Mouse (Mus musculus): ENCODE data around the gene Apobec2. TPM values are rescaled to one million over a fixed set of nuclear protein-coding genes. Genes with fewer than 3 reads are reported as not detected.

Apobec2 gene
- polyA plus RNA-seq, 1 experiment: 122 TPM

GRCm38 (mm10) chr17:48451753-48452444 is 19.2 kb upstream of the Apobec2 start:
- H3K36me3 ChIP-seq (ENCODE audit: control insufficient read depth, insufficient read depth): no peaks in the 10 kb centered on the region
- no peak overlapping the region for H3K4me3 ChIP-seq
- H3K79me2 ChIP-seq (ENCODE audit: control insufficient read depth, insufficient read depth): no peaks in the 10 kb centered on the region
- no peak for TF ChIP-seq POLR2A (IDR thresholded peaks at IDR 0.05; ENCODE audit: insufficient read length, low read depth)
- TF ChIP-seq MAX (IDR thresholded peaks at IDR 0.05; ENCODE audit: low read depth): no peak
- TF ChIP-seq E2F4 (IDR thresholded peaks at IDR 0.05; ENCODE audit: insufficient read depth): no peak
- no peak for TF ChIP-seq POLR2AphosphoS2 (IDR thresholded peaks at IDR 0.05; ENCODE audit: insufficient read length, low read depth)
- no peak for TF ChIP-seq SRF (IDR thresholded peaks at IDR 0.05; ENCODE audit: control insufficient read depth, insufficient read length, low read depth)
- no peak for TF ChIP-seq USF1 (IDR thresholded peaks at IDR 0.05; ENCODE audit: low read depth)
- TF ChIP-seq CEBPB (IDR thresholded peaks at IDR 0.05; ENCODE audit: insufficient read depth, poor library complexity, severe bottlenecking): no peak
- no peak for TF ChIP-seq MYOD1 (IDR thresholded peaks at IDR 0.05; ENCODE audit: control insufficient read depth in 1 of 3, insufficient read length in 2 of 3, low read depth in 2 of 3)
- TF ChIP-seq REST (IDR thresholded peaks at IDR 0.05; ENCODE audit: insufficient read depth, insufficient read length): no peak
- no peak for TF ChIP-seq TCF3 (IDR thresholded peaks at IDR 0.05; ENCODE audit: insufficient read length, low read depth)
- no peak for TF ChIP-seq MYOG (IDR thresholded peaks at IDR 0.05; ENCODE audit: control insufficient read depth in 1 of 3, insufficient read depth in 1 of 3, insufficient read length in 2 of 3, low read depth in 2 of 3)
- TF ChIP-seq TCF12 (IDR thresholded peaks at IDR 0.05; ENCODE audit: insufficient read depth, poor library complexity, severe bottlenecking): no peak
- no peak overlapping the region for H3ac ChIP-seq (ENCODE audit: control insufficient read depth, insufficient read length)
- H3K27me3 ChIP-seq (ENCODE audit: control insufficient read depth, insufficient read depth, insufficient read length): no peaks in the 10 kb centered on the region
- no peak overlapping the region for H3K4me2 ChIP-seq (ENCODE audit: low read depth)

- Histone ChIP-seq H3K4me3 (no peak within 1 kb of the TSS), H3ac (ENCODE audit: control insufficient read depth, insufficient read length) (no peak within 1 kb of the TSS), H3K36me3 (ENCODE audit: control insufficient read depth, insufficient read depth) (no peaks in the 10 kb centered on the region), H3K79me2 (ENCODE audit: control insufficient read depth, insufficient read depth) (no peaks in the 10 kb centered on the region), H3K4me2 (ENCODE audit: low read depth) (no peak within 1 kb of the TSS), H3K27me3 (ENCODE audit: control insufficient read depth, insufficient read depth, insufficient read length) (no peaks in the 10 kb centered on the region)
- TF ChIP-seq USF1 (IDR thresholded peaks at IDR 0.05; ENCODE audit: low read depth) (no peak), POLR2AphosphoS2 (IDR thresholded peaks at IDR 0.05; ENCODE audit: insufficient read length, low read depth) (no peak), POLR2A (IDR thresholded peaks at IDR 0.05; ENCODE audit: insufficient read length, low read depth) (no peak), SRF (IDR thresholded peaks at IDR 0.05; ENCODE audit: control insufficient read depth, insufficient read length, low read depth) (no peak), MYOD1 (IDR thresholded peaks at IDR 0.05; ENCODE audit: control insufficient read depth in 1 of 3, insufficient read length in 2 of 3, low read depth in 2 of 3) (no peak), E2F4 (IDR thresholded peaks at IDR 0.05; ENCODE audit: insufficient read depth) (no peak), MAX (IDR thresholded peaks at IDR 0.05; ENCODE audit: low read depth) (no peak), TCF3 (IDR thresholded peaks at IDR 0.05; ENCODE audit: insufficient read length, low read depth) (no peak), MYOG (IDR thresholded peaks at IDR 0.05; ENCODE audit: control insufficient read depth in 1 of 3, insufficient read depth in 1 of 3, insufficient read length in 2 of 3, low read depth in 2 of 3) (no peak), TCF12 (IDR thresholded peaks at IDR 0.05; ENCODE audit: insufficient read depth, poor library complexity, severe bottlenecking) (no peak), CEBPB (IDR thresholded peaks at IDR 0.05; ENCODE audit: insufficient read depth, poor library complexity, severe bottlenecking) (no peak), REST (IDR thresholded peaks at IDR 0.05; ENCODE audit: insufficient read depth, insufficient read length) (no peak)
Observed at GRCm38 (mm10) chr17:48451353-48451675, 18.6 kb upstream of the Apobec2 start, which contains the start of gene Tspo2. Gene Tspo2, minus strand, starts transcription at chr17:48451522.

GRCm38 (mm10) chr17:48450666-48451352 is 18.1 kb upstream of the Apobec2 start:
- Histone ChIP-seq H3K36me3 (ENCODE audit: control insufficient read depth, insufficient read depth) (no peaks in the 10 kb centered on the region), H3K4me2 (ENCODE audit: low read depth) (no peak overlapping the region), H3K79me2 (ENCODE audit: control insufficient read depth, insufficient read depth) (no peaks in the 10 kb centered on the region), H3ac (ENCODE audit: control insufficient read depth, insufficient read length) (no peak overlapping the region), H3K27me3 (ENCODE audit: control insufficient read depth, insufficient read depth, insufficient read length) (no peaks in the 10 kb centered on the region), H3K4me3 (no peak overlapping the region)
- TF ChIP-seq TCF3 (IDR thresholded peaks at IDR 0.05; ENCODE audit: insufficient read length, low read depth) (no peak), POLR2AphosphoS2 (IDR thresholded peaks at IDR 0.05; ENCODE audit: insufficient read length, low read depth) (no peak), POLR2A (IDR thresholded peaks at IDR 0.05; ENCODE audit: insufficient read length, low read depth) (no peak), E2F4 (IDR thresholded peaks at IDR 0.05; ENCODE audit: insufficient read depth) (no peak), SRF (IDR thresholded peaks at IDR 0.05; ENCODE audit: control insufficient read depth, insufficient read length, low read depth) (no peak), MAX (IDR thresholded peaks at IDR 0.05; ENCODE audit: low read depth) (no peak), MYOG (IDR thresholded peaks at IDR 0.05; ENCODE audit: control insufficient read depth in 1 of 3, insufficient read depth in 1 of 3, insufficient read length in 2 of 3, low read depth in 2 of 3) (no peak), REST (IDR thresholded peaks at IDR 0.05; ENCODE audit: insufficient read depth, insufficient read length) (no peak), USF1 (IDR thresholded peaks at IDR 0.05; ENCODE audit: low read depth) (no peak), CEBPB (IDR thresholded peaks at IDR 0.05; ENCODE audit: insufficient read depth, poor library complexity, severe bottlenecking) (no peak), MYOD1 (IDR thresholded peaks at IDR 0.05; ENCODE audit: control insufficient read depth in 1 of 3, insufficient read length in 2 of 3, low read depth in 2 of 3) (no peak), TCF12 (IDR thresholded peaks at IDR 0.05; ENCODE audit: insufficient read depth, poor library complexity, severe bottlenecking) (no peak)

GRCm38 (mm10) chr17:48447675-48448074 is 14.9 kb upstream of the Apobec2 start:
- Histone ChIP-seq H3K27me3 (ENCODE audit: control insufficient read depth, insufficient read depth, insufficient read length) (no peaks in the 10 kb centered on the region), H3K36me3 (ENCODE audit: control insufficient read depth, insufficient read depth) (no peaks in the 10 kb centered on the region), H3K79me2 (ENCODE audit: control insufficient read depth, insufficient read depth) (no peaks in the 10 kb centered on the region), H3ac (ENCODE audit: control insufficient read depth, insufficient read length) (no peak overlapping the region), H3K4me3 (no peak overlapping the region), H3K4me2 (ENCODE audit: low read depth) (no peak overlapping the region)
- no peak for TF ChIP-seq MYOG (IDR thresholded peaks at IDR 0.05; ENCODE audit: control insufficient read depth in 1 of 3, insufficient read depth in 1 of 3, insufficient read length in 2 of 3, low read depth in 2 of 3)
- no peak for TF ChIP-seq SRF (IDR thresholded peaks at IDR 0.05; ENCODE audit: control insufficient read depth, insufficient read length, low read depth)
- TF ChIP-seq MYOD1 (IDR thresholded peaks at IDR 0.05; ENCODE audit: control insufficient read depth in 1 of 3, insufficient read length in 2 of 3, low read depth in 2 of 3): no peak
- no peak for TF ChIP-seq CEBPB (IDR thresholded peaks at IDR 0.05; ENCODE audit: insufficient read depth, poor library complexity, severe bottlenecking)
- TF ChIP-seq TCF12 (IDR thresholded peaks at IDR 0.05; ENCODE audit: insufficient read depth, poor library complexity, severe bottlenecking): no peak
- no peak for TF ChIP-seq USF1 (IDR thresholded peaks at IDR 0.05; ENCODE audit: low read depth)
- no peak for TF ChIP-seq REST (IDR thresholded peaks at IDR 0.05; ENCODE audit: insufficient read depth, insufficient read length)
- no peak for TF ChIP-seq POLR2AphosphoS2 (IDR thresholded peaks at IDR 0.05; ENCODE audit: insufficient read length, low read depth)
- TF ChIP-seq E2F4 (IDR thresholded peaks at IDR 0.05; ENCODE audit: insufficient read depth): no peak

All from myocyte (in vitro differentiated cells).